Mouse (Mus musculus): ENCODE results near the gene Nnat. TPM values are rescaled to one million over a fixed set of nuclear protein-coding genes. Genes with fewer than 3 reads are reported as not detected.

Gene Nnat
- polyA plus RNA-seq, 1 experiment from 2014 or later = 7,174 TPM

DNA sequence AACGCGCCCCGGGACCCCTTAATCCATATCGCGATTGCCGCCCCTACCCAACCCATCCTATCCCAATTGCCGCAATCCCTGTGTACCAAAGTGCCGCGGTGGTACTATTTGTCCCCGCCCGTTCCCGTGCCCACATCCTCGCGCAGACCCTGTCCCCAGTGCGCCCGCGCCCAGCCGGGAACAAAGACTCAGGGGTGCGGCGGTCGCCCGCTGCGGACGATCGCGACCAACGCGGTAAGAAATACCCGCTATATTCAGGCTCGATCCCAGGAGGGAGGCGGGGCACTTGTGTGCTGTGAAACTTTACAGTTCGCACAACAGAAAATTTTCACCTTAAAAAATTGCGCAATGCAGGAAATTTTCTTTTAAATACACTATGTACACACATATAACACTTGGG is 424 bp downstream of the Nnat start:
- Histone ChIP-seq H3K36me3 (ENCODE audit: control insufficient read depth, insufficient read depth) (peaks cover 33% of the 10 kb centered on the region), H3K4me2 (ENCODE audit: low read length) (peak overlapping the region; percentile 18), H3K27ac (ENCODE audit: low read length) (peak overlapping the region; percentile 93), H3K4me3 (replicated peaks; ENCODE audit: low read length) (peak overlapping the region; percentile 65), H3K4me1 (replicated peaks; ENCODE audit: control insufficient read depth, insufficient read depth, low read length) (peaks cover 30% of the 10 kb centered on the region), H3K9me3 (ENCODE audit: control insufficient read depth, low read length) (peaks cover 25% of the 10 kb centered on the region), H3K9ac (replicated peaks; ENCODE audit: low read depth, low read length) (peak overlapping the region; percentile 77), H3K27me3 (replicated peaks; ENCODE audit: control insufficient read depth, insufficient read depth, low read length) (no peaks in the 10 kb centered on the region)
- peak; percentile 32 for ATAC-seq
- 41% methylated on average over 33 of the region's 33 CpGs for WGBS

GRCm38 (mm10) chr2:157561165-157561836 is 1.4 kb downstream of the Nnat start:
- Histone ChIP-seq H3K36me3 (ENCODE audit: control insufficient read depth, insufficient read depth) (peaks cover 33% of the 10 kb centered on the region), H3K4me1 (replicated peaks; ENCODE audit: control insufficient read depth, insufficient read depth, low read length) (peaks cover 32% of the 10 kb centered on the region), H3K4me3 (replicated peaks; ENCODE audit: low read length) (peak overlapping the region; percentile 51), H3K9ac (replicated peaks; ENCODE audit: low read depth, low read length) (peak overlapping the region; percentile 69), H3K27me3 (replicated peaks; ENCODE audit: control insufficient read depth, insufficient read depth, low read length) (no peaks in the 10 kb centered on the region), H3K4me2 (ENCODE audit: low read length) (peak overlapping the region; percentile 61), H3K9me3 (ENCODE audit: control insufficient read depth, low read length) (peaks cover 25% of the 10 kb centered on the region), H3K27ac (ENCODE audit: low read length) (peak overlapping the region; percentile 79)
- peak; percentile 41 for ATAC-seq
- WGBS = 55% methylated on average over 27 of the region's 27 CpGs

DNA sequence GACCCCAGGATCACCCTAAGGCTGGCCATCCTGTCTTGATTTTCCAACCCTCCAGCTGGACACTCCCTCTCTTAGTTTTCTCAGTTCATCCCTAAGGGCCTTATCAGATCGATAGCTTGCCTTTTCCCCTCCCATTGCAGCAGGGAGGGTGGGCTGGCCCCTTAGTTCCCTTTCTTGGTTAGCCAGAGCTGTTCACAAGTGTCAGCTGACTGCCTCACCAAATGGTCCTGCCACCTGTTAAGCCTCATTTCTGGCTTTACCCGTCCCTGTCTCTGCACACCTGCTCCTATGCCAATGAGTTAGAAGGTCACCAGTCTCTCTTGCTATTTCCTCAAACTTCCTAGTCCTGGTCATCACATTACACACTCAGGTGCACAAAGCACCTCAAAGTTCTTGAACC is 3.2 kb downstream of the Nnat start:
- Histone ChIP-seq H3K9me3 (ENCODE audit: control insufficient read depth, low read length) (peaks cover 23% of the 10 kb centered on the region), H3K4me2 (ENCODE audit: low read length) (peak overlapping the region; percentile 61), H3K27ac (ENCODE audit: low read length) (peak overlapping the region; percentile 60), H3K27me3 (replicated peaks; ENCODE audit: control insufficient read depth, insufficient read depth, low read length) (no peaks in the 10 kb centered on the region), H3K4me1 (replicated peaks; ENCODE audit: control insufficient read depth, insufficient read depth, low read length) (peaks cover 38% of the 10 kb centered on the region), H3K4me3 (replicated peaks; ENCODE audit: low read length) (no peak overlapping the region; the same call in 1 of the 2 replicates), H3K9ac (replicated peaks; ENCODE audit: low read depth, low read length) (no peak overlapping the region), H3K36me3 (ENCODE audit: control insufficient read depth, insufficient read depth) (peaks cover 23% of the 10 kb centered on the region)
- no peak for ATAC-seq
- 49% methylated on average over 2 of the region's 2 CpGs for WGBS

- WGBS = 77% methylated on average over 4 of the region's 4 CpGs
- H3K4me3 ChIP-seq (replicated peaks; ENCODE audit: low read length) = peak overlapping the region; percentile 87
- H3K4me2 ChIP-seq (ENCODE audit: low read length) = peak overlapping the region; percentile 96
- peaks cover 15% of the 10 kb centered on the region for H3K36me3 ChIP-seq (ENCODE audit: control insufficient read depth, insufficient read depth)
- ATAC-seq = no peak
- H3K9me3 ChIP-seq (ENCODE audit: control insufficient read depth, low read length) = peaks cover 10% of the 10 kb centered on the region
- H3K27me3 ChIP-seq (replicated peaks; ENCODE audit: control insufficient read depth, insufficient read depth, low read length) = no peaks in the 10 kb centered on the region
- peaks cover 28% of the 10 kb centered on the region for H3K4me1 ChIP-seq (replicated peaks; ENCODE audit: control insufficient read depth, insufficient read depth, low read length)
- H3K9ac ChIP-seq (replicated peaks; ENCODE audit: low read depth, low read length) = peak overlapping the region; percentile 88; the same call in 1 of the 2 replicates
- 0 out of 2 replicates have a peak overlapping the region, but pooled peaks have one; percentile 6 for H3K27ac ChIP-seq (ENCODE audit: low read length)
Measured at GRCm38 (mm10) chr2:157564723-157565122, 4.8 kb downstream of the Nnat start.

DNA sequence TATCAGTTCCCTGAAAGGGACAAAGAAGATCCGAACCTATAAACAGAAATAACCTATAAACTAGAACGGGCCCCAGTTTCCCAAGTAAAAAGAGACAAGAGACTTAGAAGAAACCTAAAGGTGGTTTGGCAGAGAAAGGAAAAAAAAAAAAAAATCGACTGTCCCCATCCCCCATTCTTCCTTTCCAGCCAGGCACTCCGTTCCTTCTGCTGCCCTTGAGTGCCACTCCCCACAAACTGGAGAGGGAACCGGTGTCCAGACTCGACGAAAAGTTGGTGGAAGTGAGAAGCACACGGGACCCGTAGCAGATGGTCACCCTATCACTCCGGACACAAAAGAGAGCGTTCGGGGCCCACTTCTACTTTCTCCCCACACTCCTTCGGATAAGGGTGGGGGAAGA is 5.6 kb downstream of the Nnat start:
- H3K9me3 ChIP-seq (ENCODE audit: control insufficient read depth, low read length) = peaks cover 10% of the 10 kb centered on the region
- H3K27me3 ChIP-seq (replicated peaks; ENCODE audit: control insufficient read depth, insufficient read depth, low read length) = no peaks in the 10 kb centered on the region
- peaks cover 15% of the 10 kb centered on the region for H3K36me3 ChIP-seq (ENCODE audit: control insufficient read depth, insufficient read depth)
- H3K4me3 ChIP-seq (replicated peaks; ENCODE audit: low read length) = peak overlapping the region; percentile 87
- peak overlapping the region; percentile 88 for H3K9ac ChIP-seq (replicated peaks; ENCODE audit: low read depth, low read length)
- peaks cover 28% of the 10 kb centered on the region for H3K4me1 ChIP-seq (replicated peaks; ENCODE audit: control insufficient read depth, insufficient read depth, low read length)
- peak overlapping the region; percentile 96 for H3K4me2 ChIP-seq (ENCODE audit: low read length)
- H3K27ac ChIP-seq (ENCODE audit: low read length) = no peak overlapping the region
- WGBS = 8% methylated on average over 13 of the region's 13 CpGs
- ATAC-seq = no peak

DNA sequence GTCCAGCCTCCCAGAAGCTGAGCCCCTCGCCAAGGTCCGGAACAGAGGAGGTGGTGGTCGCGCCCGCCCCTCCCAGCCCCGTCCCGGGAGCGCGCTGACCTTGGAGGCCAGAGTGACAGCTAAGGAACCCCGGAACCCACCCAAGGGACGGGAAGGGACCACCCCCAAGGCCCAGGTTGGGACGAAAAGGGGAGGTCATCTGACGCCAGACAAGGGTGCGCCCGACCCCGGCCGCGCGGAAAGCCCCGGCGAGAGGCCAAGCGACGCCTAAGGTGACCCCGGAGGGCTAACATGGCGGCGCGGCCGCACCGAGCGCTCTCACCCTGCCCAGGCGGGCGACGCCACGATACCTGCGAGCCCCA is 6.0 kb downstream of the Nnat start:
- H3K27me3 ChIP-seq (replicated peaks; ENCODE audit: control insufficient read depth, insufficient read depth, low read length) = no peaks in the 10 kb centered on the region
- ATAC-seq = no peak; the same call in none of the 2 replicates
- H3K9ac ChIP-seq (replicated peaks; ENCODE audit: low read depth, low read length) = peak overlapping the region; percentile 88
- H3K4me3 ChIP-seq (replicated peaks; ENCODE audit: low read length) = peak overlapping the region; percentile 87
- peaks cover 15% of the 10 kb centered on the region for H3K36me3 ChIP-seq (ENCODE audit: control insufficient read depth, insufficient read depth)
- peaks cover 28% of the 10 kb centered on the region for H3K4me1 ChIP-seq (replicated peaks; ENCODE audit: control insufficient read depth, insufficient read depth, low read length)
- under 1% methylated on average over 29 of the region's 35 CpGs for WGBS
- H3K27ac ChIP-seq (ENCODE audit: low read length) = peak overlapping the region; percentile 90
- peak overlapping the region; percentile 96 for H3K4me2 ChIP-seq (ENCODE audit: low read length)
- peaks cover 10% of the 10 kb centered on the region for H3K9me3 ChIP-seq (ENCODE audit: control insufficient read depth, low read length)

DNA sequence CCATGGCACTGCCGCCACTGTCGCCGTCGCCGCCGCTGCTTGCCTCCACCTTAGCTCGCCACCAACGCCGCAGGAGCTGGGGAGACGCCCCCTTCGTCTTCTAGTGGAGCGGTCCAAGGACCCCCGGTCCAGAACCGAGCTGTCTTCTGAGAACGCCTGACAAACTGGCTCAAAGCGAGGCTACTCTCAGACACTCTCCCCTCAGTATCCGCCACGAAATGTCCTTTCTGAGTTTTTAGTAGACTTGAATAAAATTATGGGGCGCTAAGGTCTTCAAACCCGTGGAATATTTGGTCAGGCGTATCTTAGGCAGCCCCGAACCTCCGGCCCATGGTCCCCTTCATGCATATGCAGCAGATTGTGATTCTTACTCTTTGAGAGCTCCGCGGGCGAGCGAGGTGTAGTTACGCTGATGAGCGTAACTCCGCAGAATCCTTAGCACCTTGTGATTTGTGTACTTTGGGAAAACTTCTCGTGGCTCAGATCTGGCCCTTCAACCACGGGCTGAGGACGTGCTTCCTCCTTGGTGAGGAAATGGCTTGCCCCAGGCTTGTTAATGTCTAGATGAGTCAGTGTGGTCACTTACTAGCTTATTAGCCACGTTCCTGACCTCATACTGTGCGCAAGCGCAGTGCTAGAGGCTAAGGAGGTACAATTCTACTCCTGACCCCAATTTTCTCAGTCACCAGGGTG is 6.5 kb downstream of the Nnat start:
- Histone ChIP-seq H3K36me3 (ENCODE audit: control insufficient read depth, insufficient read depth) (peaks cover 10% of the 10 kb centered on the region), H3K9me3 (ENCODE audit: control insufficient read depth, low read length) (peaks cover 5% of the 10 kb centered on the region), H3K27me3 (replicated peaks; ENCODE audit: control insufficient read depth, insufficient read depth, low read length) (no peaks in the 10 kb centered on the region), H3K9ac (replicated peaks; ENCODE audit: low read depth, low read length) (peak overlapping the region; percentile 88), H3K4me1 (replicated peaks; ENCODE audit: control insufficient read depth, insufficient read depth, low read length) (peaks cover 28% of the 10 kb centered on the region), H3K27ac (ENCODE audit: low read length) (peak overlapping the region; percentile 90), H3K4me2 (ENCODE audit: low read length) (peak overlapping the region; percentile 96), H3K4me3 (replicated peaks; ENCODE audit: low read length) (peak overlapping the region; percentile 87)
- WGBS = 0% methylated on average over 36 of the region's 36 CpGs
- ATAC-seq = peak; percentile 87

DNA sequence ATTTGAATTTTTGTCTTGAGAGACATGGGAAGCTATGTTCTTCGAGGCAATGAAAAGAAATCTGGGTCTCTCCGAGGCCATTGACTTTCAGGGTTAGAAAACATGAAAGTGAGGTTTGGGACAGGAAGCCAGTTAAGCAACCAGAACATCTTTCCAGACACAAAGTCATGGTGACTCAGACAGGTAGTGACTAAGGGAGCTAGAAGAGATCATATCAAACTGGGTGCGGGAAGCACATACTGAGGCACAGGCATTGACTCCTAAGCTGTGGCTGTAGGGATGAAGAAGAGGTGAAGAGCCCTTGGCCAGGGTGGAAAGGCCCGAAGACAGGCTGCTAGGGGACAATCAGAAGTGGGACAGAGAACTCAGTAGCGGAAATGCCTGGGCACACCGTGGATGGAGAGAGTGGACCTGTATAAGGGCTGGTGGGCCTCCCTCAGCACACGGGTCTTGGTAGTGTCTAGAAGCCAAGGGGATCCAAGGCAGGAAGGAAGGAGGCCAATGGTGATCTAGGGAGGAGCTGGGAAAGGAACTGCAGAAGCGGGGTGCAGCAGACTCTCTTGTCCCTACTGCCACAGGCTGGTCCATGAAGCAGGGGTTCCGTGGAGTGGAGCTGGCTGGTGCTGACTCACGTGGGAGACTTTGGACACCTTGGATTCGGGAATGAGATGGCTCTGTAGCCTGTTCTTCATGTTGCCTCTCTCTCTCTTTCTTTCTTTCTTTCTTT is 7.5 kb downstream of the Nnat start:
- Histone ChIP-seq H3K36me3 (ENCODE audit: control insufficient read depth, insufficient read depth) (0 out of 2 replicates have a peak, but pooled peaks cover 2% of the 10 kb centered on the region), H3K4me2 (ENCODE audit: low read length) (peak overlapping the region; percentile 96), H3K9me3 (ENCODE audit: control insufficient read depth, low read length) (no peaks in the 10 kb centered on the region), H3K27ac (ENCODE audit: low read length) (peak overlapping the region; percentile 90; the same call in 1 of the 2 replicates), H3K9ac (replicated peaks; ENCODE audit: low read depth, low read length) (peak overlapping the region; percentile 88), H3K4me1 (replicated peaks; ENCODE audit: control insufficient read depth, insufficient read depth, low read length) (peaks cover 26% of the 10 kb centered on the region), H3K27me3 (replicated peaks; ENCODE audit: control insufficient read depth, insufficient read depth, low read length) (no peaks in the 10 kb centered on the region), H3K4me3 (replicated peaks; ENCODE audit: low read length) (peak overlapping the region; percentile 87; the same call in 1 of the 2 replicates)
- ATAC-seq = no peak
- WGBS = 86% methylated on average over 11 of the region's 11 CpGs

- peaks cover 21% of the 10 kb centered on the region for H3K4me1 ChIP-seq (replicated peaks; ENCODE audit: control insufficient read depth, insufficient read depth, low read length)
- 5% methylated on average over 2 of the region's 2 CpGs for WGBS
- H3K27me3 ChIP-seq (replicated peaks; ENCODE audit: control insufficient read depth, insufficient read depth, low read length) = no peaks in the 10 kb centered on the region
- H3K27ac ChIP-seq (ENCODE audit: low read length) = no peak overlapping the region
- no peak overlapping the region for H3K9ac ChIP-seq (replicated peaks; ENCODE audit: low read depth, low read length)
- no peak overlapping the region for H3K4me3 ChIP-seq (replicated peaks; ENCODE audit: low read length)
- no peaks in the 10 kb centered on the region for H3K9me3 ChIP-seq (ENCODE audit: control insufficient read depth, low read length)
- H3K4me2 ChIP-seq (ENCODE audit: low read length) = no peak overlapping the region
- ATAC-seq = no peak
- H3K36me3 ChIP-seq (ENCODE audit: control insufficient read depth, insufficient read depth) = no peaks in the 10 kb centered on the region
Measured at GRCm38 (mm10) chr2:157568881-157569280, 9.0 kb downstream of the Nnat start.
